Mouse (Mus musculus): ENCODE results near the gene Zfp94. TPM values are rescaled to one million over a fixed set of nuclear protein-coding genes. Genes with fewer than 3 reads are reported as not detected.

The Zfp94 gene
- polyA plus RNA-seq, 1 experiment = 6.8 TPM

GRCm38 (mm10) chr7:24270288-24270672 lies 46.2 kb downstream of the Zfp94 start, which contains the start of gene Zfp93:
Gene Zfp93 (plus strand): TSS chr7:24270420.
- TF ChIP-seq CTCF (IDR thresholded peaks at IDR 0.05; ENCODE audit: borderline replicate concordance, control insufficient read depth, extremely low read depth, insufficient read depth, low read length, poor library complexity) = no peak
- no peak for TF ChIP-seq POLR2A (IDR thresholded peaks at IDR 0.05; ENCODE audit: control insufficient read depth, extremely low read depth, insufficient read depth, low read length, poor library complexity)
- DNase-seq = peak; percentile 78
- H3K4me1 ChIP-seq (replicated peaks; ENCODE audit: control insufficient read depth, insufficient read depth, low read length) = peaks cover 17% of the 10 kb centered on the region
- peak within 1 kb of the TSS; percentile 53 for H3K4me3 ChIP-seq (ENCODE audit: control insufficient read depth, insufficient read depth, low read length)
- WGBS = 2% methylated on average over 12 of the region's 12 CpGs
- no peaks in the 10 kb centered on the region for H3K27me3 ChIP-seq (ENCODE audit: control insufficient read depth, insufficient read depth, low read length)
- peak within 1 kb of the TSS; percentile 12; the same call in 1 of the 2 replicates for H3K27ac ChIP-seq (ENCODE audit: control insufficient read depth, insufficient read depth, low read length)
- H3K36me3 ChIP-seq (ENCODE audit: control insufficient read depth, insufficient read depth, low read length) = no peaks in the 10 kb centered on the region; the same call in 1 of the 2 replicates

- no peak for DNase-seq
- H3K27me3 ChIP-seq (ENCODE audit: control insufficient read depth, insufficient read depth, low read length) = no peaks in the 10 kb centered on the region
- WGBS = 56% methylated on average over 7 of the region's 7 CpGs
- H3K36me3 ChIP-seq (ENCODE audit: control insufficient read depth, insufficient read depth, low read length) = no peaks in the 10 kb centered on the region
- H3K4me3 ChIP-seq (ENCODE audit: control insufficient read depth, insufficient read depth, low read length) = 0 out of 2 replicates have a peak overlapping the region, but pooled peaks have one; percentile 4
- H3K27ac ChIP-seq (ENCODE audit: control insufficient read depth, insufficient read depth, low read length) = no peak overlapping the region
- peaks cover 17% of the 10 kb centered on the region for H3K4me1 ChIP-seq (replicated peaks; ENCODE audit: control insufficient read depth, insufficient read depth, low read length)
- TF ChIP-seq CTCF (IDR thresholded peaks at IDR 0.05; ENCODE audit: borderline replicate concordance, control insufficient read depth, extremely low read depth, insufficient read depth, low read length, poor library complexity) (no peak), POLR2A (IDR thresholded peaks at IDR 0.05; ENCODE audit: control insufficient read depth, extremely low read depth, insufficient read depth, low read length, poor library complexity) (no peak)
Observed at GRCm38 (mm10) chr7:24269667-24270287, 46.7 kb downstream of the Zfp94 start.

- H3K4me1 ChIP-seq (replicated peaks; ENCODE audit: control insufficient read depth, insufficient read depth, low read length) = peaks cover 17% of the 10 kb centered on the region
- peak overlapping the region; percentile 12; the same call in 1 of the 2 replicates for H3K27ac ChIP-seq (ENCODE audit: control insufficient read depth, insufficient read depth, low read length)
- H3K4me3 ChIP-seq (ENCODE audit: control insufficient read depth, insufficient read depth, low read length) = no peak overlapping the region
- H3K36me3 ChIP-seq (ENCODE audit: control insufficient read depth, insufficient read depth, low read length) = no peaks in the 10 kb centered on the region
- no peak for TF ChIP-seq POLR2A (IDR thresholded peaks at IDR 0.05; ENCODE audit: control insufficient read depth, extremely low read depth, insufficient read depth, low read length, poor library complexity)
- TF ChIP-seq CTCF (IDR thresholded peaks at IDR 0.05; ENCODE audit: borderline replicate concordance, control insufficient read depth, extremely low read depth, insufficient read depth, low read length, poor library complexity) = no peak
- no peaks in the 10 kb centered on the region for H3K27me3 ChIP-seq (ENCODE audit: control insufficient read depth, insufficient read depth, low read length)
- no peak for DNase-seq
- WGBS = 92% methylated on average over 3 of the region's 3 CpGs
Observed at GRCm38 (mm10) chr7:24269256-24269655, 47.2 kb downstream of the Zfp94 start.

GRCm38 (mm10) chr7:24268176-24269155 lies 48.0 kb downstream of the Zfp94 start:
- Histone ChIP-seq H3K27me3 (ENCODE audit: control insufficient read depth, insufficient read depth, low read length) (no peaks in the 10 kb centered on the region), H3K4me1 (replicated peaks; ENCODE audit: control insufficient read depth, insufficient read depth, low read length) (peaks cover 17% of the 10 kb centered on the region), H3K36me3 (ENCODE audit: control insufficient read depth, insufficient read depth, low read length) (no peaks in the 10 kb centered on the region), H3K4me3 (ENCODE audit: control insufficient read depth, insufficient read depth, low read length) (no peak overlapping the region), H3K27ac (ENCODE audit: control insufficient read depth, insufficient read depth, low read length) (peak overlapping the region; percentile 52; the same call in 1 of the 2 replicates)
- 58% methylated on average over 24 of the region's 24 CpGs for WGBS
- DNase-seq = peak; percentile 33
- TF ChIP-seq CTCF (IDR thresholded peaks at IDR 0.05; ENCODE audit: borderline replicate concordance, control insufficient read depth, extremely low read depth, insufficient read depth, low read length, poor library complexity) = no peak
- TF ChIP-seq POLR2A (IDR thresholded peaks at IDR 0.05; ENCODE audit: control insufficient read depth, extremely low read depth, insufficient read depth, low read length, poor library complexity) = no peak

- WGBS = 95% methylated on average over 4 of the region's 4 CpGs
- H3K4me3 ChIP-seq (ENCODE audit: control insufficient read depth, insufficient read depth, low read length) = no peak overlapping the region
- H3K4me1 ChIP-seq (replicated peaks; ENCODE audit: control insufficient read depth, insufficient read depth, low read length) = peaks cover 2% of the 10 kb centered on the region; the same call in 1 of the 2 replicates
- DNase-seq = no peak
- H3K27me3 ChIP-seq (ENCODE audit: control insufficient read depth, insufficient read depth, low read length) = no peaks in the 10 kb centered on the region
- no peaks in the 10 kb centered on the region for H3K36me3 ChIP-seq (ENCODE audit: control insufficient read depth, insufficient read depth, low read length)
- no peak overlapping the region for H3K27ac ChIP-seq (ENCODE audit: control insufficient read depth, insufficient read depth, low read length)
- TF ChIP-seq CTCF (IDR thresholded peaks at IDR 0.05; ENCODE audit: borderline replicate concordance, control insufficient read depth, extremely low read depth, insufficient read depth, low read length, poor library complexity) (no peak), POLR2A (IDR thresholded peaks at IDR 0.05; ENCODE audit: control insufficient read depth, extremely low read depth, insufficient read depth, low read length, poor library complexity) (no peak)
Observed at GRCm38 (mm10) chr7:24260000-24260312, 56.5 kb downstream of the Zfp94 start.

- no peak overlapping the region for H3K27ac ChIP-seq (ENCODE audit: control insufficient read depth, insufficient read depth, low read length)
- H3K4me3 ChIP-seq (ENCODE audit: control insufficient read depth, insufficient read depth, low read length) = no peak overlapping the region
- H3K27me3 ChIP-seq (ENCODE audit: control insufficient read depth, insufficient read depth, low read length) = no peaks in the 10 kb centered on the region
- peaks cover 7% of the 10 kb centered on the region for H3K4me1 ChIP-seq (replicated peaks; ENCODE audit: control insufficient read depth, insufficient read depth, low read length)
- TF ChIP-seq POLR2A (IDR thresholded peaks at IDR 0.05; ENCODE audit: control insufficient read depth, extremely low read depth, insufficient read depth, low read length, poor library complexity) (no peak), CTCF (IDR thresholded peaks at IDR 0.05; ENCODE audit: borderline replicate concordance, control insufficient read depth, extremely low read depth, insufficient read depth, low read length, poor library complexity) (no peak)
- no peaks in the 10 kb centered on the region for H3K36me3 ChIP-seq (ENCODE audit: control insufficient read depth, insufficient read depth, low read length)
- 97% methylated on average over 13 of the region's 13 CpGs for WGBS
- DNase-seq = no peak
Observed at GRCm38 (mm10) chr7:24259306-24259999, 57.0 kb downstream of the Zfp94 start.

Data from thymus, adult 2 months (tissue).